Mouse (Mus musculus) hindbrain, postnatal 0 days (tissue): ENCODE measurements around the gene Ehd3. TPM values are rescaled to one million over a fixed set of nuclear protein-coding genes. Genes with fewer than 3 reads are reported as not detected.
"Not testable (repeated sequence)": the region's sequence is repeated elsewhere in the genome, so short reads cannot be mapped to it uniquely, and the experiment has no call there.

Experiments used
- ATAC-seq: fragments of 200-750 bp; cut with Nextera tagmentation; 2 replicates; pipeline ENCODE4 v1.8.0; 2017; ENCODE audit warnings: mild to moderate bottlenecking, moderate TSS enrichment, moderate library complexity
- DNase-seq: peaks from one replicate; pipeline ENCODE4 v3.0.0-alpha.2; 2015; ENCODE audit warnings: low spot score
- H3K27ac ChIP-seq: fragments of 300-500 bp; sonication (generic); 2 replicates; pipeline ENCODE4 v1.5.1; 2014; ENCODE audit warnings: mild to moderate bottlenecking
- H3K27me3 ChIP-seq: fragments of 300-500 bp; sonication (generic); 2 replicates; pipeline ENCODE4 v1.6.1; 2014; ENCODE audit warnings: low read length, mixed read lengths; ENCODE audit not compliant: insufficient read depth
- H3K36me3 ChIP-seq: fragments of 300-500 bp; sonication (generic); 2 replicates; pipeline ENCODE4 v1.6.1; 2014; ENCODE audit warnings: low read length, mixed read lengths; ENCODE audit not compliant: insufficient read depth
- H3K4me1 ChIP-seq: fragments of 300-500 bp; sonication (generic); 2 replicates; pipeline ENCODE4 v1.6.1; 2014; ENCODE audit warnings: antibody characterized with exemption, low read length, mixed read lengths; ENCODE audit not compliant: insufficient read depth
- H3K4me2 ChIP-seq: fragments of 300-500 bp; sonication (generic); 2 replicates; pipeline ENCODE4 v1.6.1; 2014; ENCODE audit warnings: low read depth, mild to moderate bottlenecking, low read length, moderate library complexity, mixed read lengths
- H3K4me3 ChIP-seq: fragments of 300-500 bp; sonication (generic); 2 replicates; pipeline ENCODE4 v1.5.1; 2014; ENCODE audit warnings: low read length
- H3K9ac ChIP-seq: fragments of 300-500 bp; sonication (generic); replicated peaks from 2 replicates; pipeline ENCODE4 v1.6.1; 2014; ENCODE audit warnings: mild to moderate bottlenecking, low read length, moderate library complexity, mixed read lengths
- H3K9me3 ChIP-seq: fragments of 300-500 bp; sonication (generic); 2 replicates; pipeline ENCODE4 v1.6.1; 2016; ENCODE audit warnings: low read length, mixed read lengths
- CTCF ChIP-seq: IDR thresholded peaks from 2 replicates; pipeline ENCODE4 v1.5.1; 2016; ENCODE audit warnings: antibody characterized with exemption, control low read depth, low read depth
- WGBS: fragments of 180-500 bp; shearing (Covaris S2); extraction: QIAGEN DNeasy Blood & Tissue Kit; methylation state at CpG from one replicate; pipeline ENCODE4 v1.1.7; 2014; 5-methylcytosine and 5-hydroxymethylcytosine counted together
- polyA plus RNA-seq: library from polyadenylated mRNA; unstranded; fragments of >200 nt; fragmentation: Nextera tagmentation; extraction: Ambion mirVana; gene quantifications from 2 replicates; pipeline ENCODE4 v1.2.1, GENCODE M21; 2015
- total RNA-seq: library from RNA; depleted of rRNA; stranded (reverse); fragments of >200 nt; gene quantifications from 2 replicates; pipeline ENCODE4 v1.2.3, GENCODE M21; 2014

The Ehd3 gene
- total and polyA plus RNA-seq, 2 experiments from 2014 or later, result 25.5 to 51.6 TPM

GRCm38 (mm10) chr17:73836601-73837000 lies 32.7 kb downstream of the Ehd3 start:
- WGBS, result 78% methylated on average over 3 of the region's 3 CpGs
- Histone ChIP-seq H3K36me3 (no peaks in the 10 kb centered on the region), H3K27ac (no peak overlapping the region), H3K4me3 (no peak overlapping the region), H3K4me2 (no peak overlapping the region), H3K4me1 (no peaks in the 10 kb centered on the region), H3K9ac (no peak overlapping the region), H3K9me3 (no peaks in the 10 kb centered on the region), H3K27me3 (no peaks in the 10 kb centered on the region)
- DNase-seq (no peak), ATAC-seq (no peak)
- no peak for TF ChIP-seq CTCF

GRCm38 (mm10) chr17:73837244-73837643 lies 33.3 kb downstream of the Ehd3 start:
- DNase-seq, result no peak
- no peak overlapping the region for H3K4me3 ChIP-seq
- H3K9ac ChIP-seq, result no peak overlapping the region
- ATAC-seq, result no peak
- H3K9me3 ChIP-seq, result no peaks in the 10 kb centered on the region
- H3K4me2 ChIP-seq, result no peak overlapping the region
- H3K27ac ChIP-seq, result no peak overlapping the region
- H3K27me3 ChIP-seq, result no peaks in the 10 kb centered on the region
- no peak for TF ChIP-seq CTCF
- 68% methylated on average over 4 of the region's 4 CpGs for WGBS
- H3K36me3 ChIP-seq, result no peaks in the 10 kb centered on the region
- H3K4me1 ChIP-seq, result no peaks in the 10 kb centered on the region

- Histone ChIP-seq H3K9ac (no peak overlapping the region), H3K36me3 (no peaks in the 10 kb centered on the region), H3K4me1 (no peaks in the 10 kb centered on the region), H3K9me3 (no peaks in the 10 kb centered on the region), H3K4me2 (no peak overlapping the region), H3K27me3 (no peaks in the 10 kb centered on the region), H3K4me3 (no peak overlapping the region), H3K27ac (no peak overlapping the region)
- no peak for ATAC-seq
- DNase-seq, result no peak
- no peak for TF ChIP-seq CTCF
- WGBS, result 49% methylated on average over 3 of the region's 3 CpGs
Observed at GRCm38 (mm10) chr17:73839086-73839835, 35.3 kb downstream of the Ehd3 start.

GRCm38 (mm10) chr17:73839876-73840275 lies 35.9 kb downstream of the Ehd3 start:
- H3K27me3 ChIP-seq, ATAC-seq, H3K4me3 ChIP-seq, H3K9ac ChIP-seq, H3K4me2 ChIP-seq, H3K36me3 ChIP-seq, H3K27ac ChIP-seq, H3K9me3 ChIP-seq, H3K4me1 ChIP-seq: not testable (repeated sequence)
- 7% methylated on average over 1 of the region's 1 CpGs for WGBS
- peak; percentile 64 for DNase-seq

- Histone ChIP-seq H3K4me3 (no peak overlapping the region), H3K4me2 (no peak overlapping the region), H3K27me3 (no peaks in the 10 kb centered on the region), H3K4me1 (no peaks in the 10 kb centered on the region), H3K9me3 (no peaks in the 10 kb centered on the region), H3K9ac (no peak overlapping the region), H3K36me3 (no peaks in the 10 kb centered on the region), H3K27ac (no peak overlapping the region)
- 74% methylated on average over 1 of the region's 1 CpGs for WGBS
- no peak for TF ChIP-seq CTCF
- DNase-seq (no peak), ATAC-seq (no peak)
Observed at GRCm38 (mm10) chr17:73842963-73843362, 39.0 kb downstream of the Ehd3 start.

- no peak for DNase-seq
- no peak overlapping the region for H3K4me2 ChIP-seq
- 76% methylated on average over 3 of the region's 3 CpGs for WGBS
- H3K27me3 ChIP-seq, result no peaks in the 10 kb centered on the region
- H3K27ac ChIP-seq, result no peak overlapping the region
- H3K4me1 ChIP-seq, result no peaks in the 10 kb centered on the region
- ATAC-seq, result no peak
- TF ChIP-seq CTCF, result no peak
- no peak overlapping the region for H3K9ac ChIP-seq
- no peaks in the 10 kb centered on the region for H3K36me3 ChIP-seq
- no peaks in the 10 kb centered on the region for H3K9me3 ChIP-seq
- H3K4me3 ChIP-seq, result no peak overlapping the region
Observed at GRCm38 (mm10) chr17:73845632-73846031, 41.7 kb downstream of the Ehd3 start.

GRCm38 (mm10) chr17:73847399-73847798 lies 43.5 kb downstream of the Ehd3 start:
- H3K4me1 ChIP-seq, result no peaks in the 10 kb centered on the region
- H3K9ac ChIP-seq, result no peak overlapping the region
- no peak overlapping the region for H3K4me2 ChIP-seq
- no peak for DNase-seq
- no peaks in the 10 kb centered on the region for H3K27me3 ChIP-seq
- no peak for TF ChIP-seq CTCF
- H3K4me3 ChIP-seq, result no peak overlapping the region
- no peaks in the 10 kb centered on the region for H3K9me3 ChIP-seq
- ATAC-seq, result no peak
- 88% methylated on average over 1 of the region's 1 CpGs for WGBS
- no peak overlapping the region for H3K27ac ChIP-seq
- no peaks in the 10 kb centered on the region for H3K36me3 ChIP-seq
